Mouse (Mus musculus) embryonic facial prominence, embryonic 12.5 days (tissue): ENCODE measurements around the gene Ptprcap. TPM values are rescaled to one million over a fixed set of nuclear protein-coding genes. Genes with fewer than 3 reads are reported as not detected.
A peak's percentile ranks its signal among the peaks of the same experiment; 100 is the strongest.

Experiments
- ATAC-seq: fragments of 200-750 bp; cut with Nextera tagmentation; 2 replicates; pipeline ENCODE4 v1.8.0; 2017; ENCODE audit not compliant: insufficient number of reproducible peaks, insufficient read depth, low FRiP score, low TSS enrichment
- H3K27ac ChIP-seq: fragments of 300-500 bp; sonication (generic); 2 replicates; pipeline ENCODE4 v1.5.1; 2016; ENCODE audit warnings: mild to moderate bottlenecking
- H3K27me3 ChIP-seq: fragments of 300-500 bp; sonication (generic); 2 replicates; pipeline ENCODE4 v1.6.1; 2016; ENCODE audit warnings: mild to moderate bottlenecking, moderate library complexity
- H3K36me3 ChIP-seq: fragments of 300-500 bp; sonication (generic); 2 replicates; pipeline ENCODE4 v1.6.1; 2016; ENCODE audit warnings: mild to moderate bottlenecking
- H3K4me1 ChIP-seq: fragments of 300-500 bp; sonication (generic); 2 replicates; pipeline ENCODE4 v1.6.1; 2016
- H3K4me2 ChIP-seq: fragments of 300-500 bp; sonication (generic); replicated peaks from 2 replicates; pipeline ENCODE4 v1.6.1; 2016; ENCODE audit warnings: mild to moderate bottlenecking, moderate library complexity
- H3K4me3 ChIP-seq: fragments of 300-500 bp; sonication (generic); 2 replicates; pipeline ENCODE4 v1.5.1; 2016; ENCODE audit warnings: mild to moderate bottlenecking
- H3K9ac ChIP-seq: fragments of 300-500 bp; sonication (generic); 2 replicates; pipeline ENCODE4 v1.6.1; 2016; ENCODE audit warnings: mild to moderate bottlenecking, moderate library complexity
- H3K9me3 ChIP-seq: fragments of 300-500 bp; sonication (generic); 2 replicates; pipeline ENCODE4 v1.6.1; 2016; ENCODE audit warnings: mild to moderate bottlenecking, moderate library complexity
- WGBS: fragments of 180-500 bp; shearing (Covaris S2); methylation state at CpG from one replicate; pipeline ENCODE4 v1.1.7; 2016; 5-methylcytosine and 5-hydroxymethylcytosine counted together
- polyA plus RNA-seq: library from polyadenylated mRNA; unstranded; fragments of >200 nt; fragmentation: Nextera tagmentation; extraction: Ambion mirVana; gene quantifications from 2 replicates; pipeline ENCODE4 v1.2.1, GENCODE M21; 2016

Ptprcap gene
- polyA plus RNA-seq, 1 experiment from 2014 or later = 2.1 TPM

DNA sequence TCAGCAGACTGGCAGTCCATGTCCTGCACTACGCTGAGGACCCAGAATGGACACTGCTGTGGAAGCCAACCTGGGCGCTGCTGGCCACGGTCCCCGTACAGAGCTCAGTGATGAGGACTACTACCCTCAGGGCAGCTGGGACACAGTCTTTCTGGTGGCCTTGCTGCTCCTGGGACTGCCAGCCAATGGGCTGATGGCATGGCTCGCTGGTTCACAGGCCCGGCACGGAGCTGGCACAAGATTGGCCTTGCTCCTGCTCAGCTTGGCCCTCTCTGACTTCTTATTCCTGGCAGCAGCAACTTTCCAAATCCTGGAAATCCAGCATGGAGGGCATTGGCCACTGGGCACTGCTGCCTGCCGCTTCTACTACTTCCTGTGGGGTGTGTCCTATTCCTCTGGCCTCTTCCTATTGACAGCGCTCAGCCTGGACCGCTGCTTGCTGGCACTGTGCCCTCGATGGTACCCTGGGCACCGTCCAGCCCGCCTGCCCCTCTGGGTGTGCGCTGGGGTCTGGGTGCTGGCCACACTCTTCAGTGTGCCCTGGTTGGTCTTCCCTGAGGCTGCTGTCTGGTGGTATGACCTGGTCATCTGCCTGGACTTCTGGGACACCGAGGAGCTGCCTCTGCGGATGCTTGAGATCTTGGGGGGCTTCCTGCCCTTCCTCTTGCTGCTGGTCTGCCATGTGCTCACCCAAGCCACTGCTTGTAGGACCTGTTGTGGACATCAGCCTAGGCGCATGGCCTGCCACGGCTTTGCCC, 10.8 kb upstream of the Ptprcap start:
- WGBS = 92% methylated on average over 18 of the region's 18 CpGs
- H3K9ac ChIP-seq = no peak overlapping the region
- no peak for ATAC-seq

DNA sequence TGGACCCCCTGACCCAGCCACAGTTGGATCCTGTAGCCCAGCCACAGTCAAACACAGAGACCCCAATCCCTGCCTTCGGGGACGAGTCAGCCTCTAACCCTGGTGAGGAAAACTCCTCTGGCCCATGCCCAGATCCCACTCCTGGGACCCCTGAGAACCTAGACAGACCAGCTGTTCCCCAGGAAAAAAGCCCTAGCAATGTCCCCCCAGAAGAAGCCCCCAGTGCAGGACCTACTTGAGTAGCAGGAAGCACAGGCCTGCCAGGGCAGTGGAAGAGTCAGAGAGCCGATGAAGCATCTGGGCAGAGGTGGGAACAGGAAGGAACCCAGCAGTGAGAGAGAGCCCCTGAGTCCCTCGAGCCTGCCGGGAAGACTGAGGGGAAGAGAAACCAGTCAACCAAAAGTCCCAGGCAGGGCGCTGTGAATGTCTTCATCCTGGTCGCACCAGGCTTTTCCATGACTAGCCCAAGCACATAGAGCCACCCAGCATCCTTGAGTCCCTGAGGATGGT, 9.6 kb upstream of the Ptprcap start, which contains the start of gene Cabp4:
Gene Cabp4 (minus strand): TSS at position 275 of the 510 bp plus-strand sequence.
- Histone ChIP-seq H3K27ac (no peak within 1 kb of the TSS), H3K4me2 (no peak within 1 kb of the TSS), H3K4me1 (peaks cover 7% of the 10 kb centered on the region), H3K9me3 (0 out of 2 replicates have a peak, but pooled peaks cover 4% of the 10 kb centered on the region), H3K9ac (no peak within 1 kb of the TSS), H3K4me3 (no peak within 1 kb of the TSS), H3K27me3 (no peaks in the 10 kb centered on the region), H3K36me3 (no peaks in the 10 kb centered on the region)
- WGBS = 85% methylated on average over 7 of the region's 7 CpGs
- no peak for ATAC-seq

More for the DNA sequence above, 10.8 kb upstream of the Ptprcap start:
- H3K27ac ChIP-seq = no peak overlapping the region
- no peak overlapping the region for H3K4me3 ChIP-seq
- 0 out of 2 replicates have a peak, but pooled peaks cover 4% of the 10 kb centered on the region for H3K9me3 ChIP-seq
- H3K4me1 ChIP-seq = peaks cover under 1% of the 10 kb centered on the region; the same call in 1 of the 2 replicates
- H3K27me3 ChIP-seq = no peaks in the 10 kb centered on the region
- H3K36me3 ChIP-seq = no peaks in the 10 kb centered on the region
- no peak overlapping the region for H3K4me2 ChIP-seq

DNA sequence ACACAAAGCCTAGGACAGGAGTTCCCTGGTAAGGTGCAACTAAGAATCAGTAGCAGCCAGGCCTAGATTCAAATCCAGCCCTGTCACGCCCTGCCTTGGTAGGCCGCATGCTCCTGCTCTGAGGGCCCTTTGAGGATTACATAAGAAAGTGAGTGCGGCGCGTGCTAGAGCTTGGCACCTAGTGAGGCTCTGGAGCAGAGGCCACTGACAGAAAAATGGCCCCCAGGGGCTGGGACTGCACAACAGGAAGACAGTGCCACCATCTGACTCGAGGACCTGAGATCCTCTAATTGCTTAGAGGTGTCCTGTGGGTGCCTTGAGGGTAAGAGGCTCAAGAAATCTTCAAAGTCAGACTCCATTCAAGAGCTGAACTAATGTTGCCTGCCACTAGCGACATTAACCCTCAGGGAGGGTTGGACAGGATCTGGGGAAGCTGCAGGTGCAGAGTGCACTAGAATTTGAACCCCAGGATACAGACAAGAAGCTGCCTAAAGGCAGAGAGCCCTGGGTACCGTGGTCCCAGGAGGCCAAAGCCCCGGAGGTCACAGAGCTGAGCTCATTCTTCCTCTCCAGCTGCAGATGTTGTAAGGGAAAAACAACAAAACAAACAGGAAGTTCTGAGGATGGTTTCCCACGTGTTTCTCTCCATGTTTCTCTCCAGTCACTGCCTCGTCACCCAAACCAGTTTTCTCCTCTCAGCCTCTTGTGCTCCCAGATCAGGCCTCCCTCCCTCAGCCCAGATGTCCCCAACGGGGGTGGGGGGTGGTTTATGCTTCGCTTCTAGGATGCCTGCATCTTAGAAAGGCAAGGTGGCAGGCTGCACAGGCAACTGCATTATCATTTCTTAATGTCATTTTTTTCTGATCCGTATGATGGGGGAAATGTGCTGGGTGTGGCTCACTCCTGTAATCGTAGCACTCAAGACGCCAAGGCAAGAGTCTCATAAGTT, 8.6 kb upstream of the Ptprcap start:
- no peaks in the 10 kb centered on the region for H3K27me3 ChIP-seq
- H3K9ac ChIP-seq = no peak overlapping the region
- peaks cover 17% of the 10 kb centered on the region for H3K4me1 ChIP-seq
- H3K36me3 ChIP-seq = peaks cover 1% of the 10 kb centered on the region; the same call in 1 of the 2 replicates
- H3K4me3 ChIP-seq = no peak overlapping the region
- H3K27ac ChIP-seq = no peak overlapping the region
- H3K4me2 ChIP-seq = no peak overlapping the region
- ATAC-seq = no peak
- 77% methylated on average over 16 of the region's 16 CpGs for WGBS
- H3K9me3 ChIP-seq = 0 out of 2 replicates have a peak, but pooled peaks cover 4% of the 10 kb centered on the region

DNA sequence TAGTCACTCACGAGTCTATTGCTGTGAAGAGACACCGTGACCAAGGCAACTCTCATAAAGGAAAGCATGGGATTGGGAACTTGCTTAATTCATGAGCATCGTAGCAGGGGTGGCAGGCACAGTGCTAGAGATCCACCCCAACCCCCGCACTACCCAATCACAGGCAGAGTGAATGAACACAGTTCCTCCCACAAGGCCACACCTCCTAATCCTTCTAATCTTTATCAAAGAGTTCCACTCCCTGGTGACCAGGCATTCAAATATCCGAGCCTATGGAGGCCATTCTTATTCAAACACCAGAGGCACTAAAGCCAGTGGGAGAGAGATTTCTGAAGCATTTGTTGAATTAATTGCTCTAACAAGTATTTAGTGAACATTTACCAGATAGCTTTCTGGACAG, 7.5 kb upstream of the Ptprcap start:
- H3K9ac ChIP-seq = no peak overlapping the region
- H3K4me2 ChIP-seq = no peak overlapping the region
- H3K4me3 ChIP-seq = no peak overlapping the region
- peaks cover 17% of the 10 kb centered on the region for H3K4me1 ChIP-seq
- H3K36me3 ChIP-seq = peaks cover 12% of the 10 kb centered on the region
- ATAC-seq = no peak
- H3K27me3 ChIP-seq = no peaks in the 10 kb centered on the region
- WGBS = 88% methylated on average over 5 of the region's 5 CpGs
- H3K9me3 ChIP-seq = 0 out of 2 replicates have a peak, but pooled peaks cover 4% of the 10 kb centered on the region
- no peak overlapping the region for H3K27ac ChIP-seq

DNA sequence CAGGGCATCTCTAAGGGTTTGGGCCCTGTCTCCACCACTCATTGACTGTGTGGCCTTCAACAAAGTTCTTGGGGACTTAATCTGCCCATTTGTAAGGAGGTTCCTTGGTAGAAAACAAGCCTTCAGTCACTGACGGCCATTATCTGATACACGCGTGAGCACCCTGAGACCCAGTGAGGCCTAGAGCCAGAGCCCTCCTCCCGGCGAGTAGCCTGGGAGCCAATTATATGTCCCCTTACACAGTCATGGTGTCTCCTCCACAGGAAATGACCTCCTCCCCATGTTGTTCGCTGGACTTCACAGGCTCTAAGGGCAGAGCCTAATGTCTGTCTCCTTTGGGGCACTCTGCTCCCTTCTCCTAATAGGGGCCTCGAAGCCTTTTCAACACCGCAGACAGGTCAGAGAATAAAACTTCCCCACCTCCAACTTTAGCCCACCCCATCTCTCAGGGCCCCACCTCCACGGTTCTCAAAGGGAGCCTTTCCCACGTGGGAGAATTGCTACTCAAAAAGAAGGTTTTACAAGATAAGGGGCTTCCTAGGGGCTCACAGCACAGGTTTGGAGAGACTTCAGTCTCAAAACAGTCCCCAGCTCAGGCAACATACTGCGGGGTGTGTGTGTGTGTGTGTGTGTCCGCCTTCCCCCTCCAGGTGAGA, 6.9 kb upstream of the Ptprcap start:
- Histone ChIP-seq H3K27me3 (no peaks in the 10 kb centered on the region), H3K36me3 (peaks cover 18% of the 10 kb centered on the region), H3K4me1 (peaks cover 17% of the 10 kb centered on the region), H3K27ac (no peak overlapping the region; the same call in 1 of the 2 replicates), H3K9me3 (0 out of 2 replicates have a peak, but pooled peaks cover 4% of the 10 kb centered on the region), H3K4me3 (no peak overlapping the region), H3K4me2 (no peak overlapping the region), H3K9ac (no peak overlapping the region)
- 68% methylated on average over 12 of the region's 12 CpGs for WGBS
- ATAC-seq = no peak

DNA sequence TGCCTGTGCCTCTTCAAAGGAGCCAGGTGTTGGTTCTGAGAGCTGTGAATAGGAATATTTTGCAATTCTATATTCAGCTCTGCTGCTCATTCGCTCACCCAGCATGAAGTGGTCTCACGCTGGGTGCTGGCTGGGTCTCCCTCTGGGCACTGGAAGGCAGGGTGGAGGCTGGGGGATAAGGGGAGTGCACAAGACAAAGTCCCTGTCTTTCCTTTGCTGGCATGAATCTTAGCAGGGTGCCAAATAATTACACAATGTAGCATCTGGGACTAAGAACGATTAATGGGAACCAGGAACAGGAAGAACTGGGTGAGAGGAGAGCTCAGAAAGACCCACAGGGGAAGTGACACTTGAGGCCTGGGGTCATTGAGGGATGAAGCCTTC, 6.4 kb upstream of the Ptprcap start:
- Histone ChIP-seq H3K27me3 (no peaks in the 10 kb centered on the region), H3K4me1 (peaks cover 17% of the 10 kb centered on the region), H3K9ac (no peak overlapping the region), H3K36me3 (peaks cover 22% of the 10 kb centered on the region), H3K9me3 (0 out of 2 replicates have a peak, but pooled peaks cover 4% of the 10 kb centered on the region), H3K27ac (no peak overlapping the region; the same call in 1 of the 2 replicates), H3K4me2 (no peak overlapping the region), H3K4me3 (no peak overlapping the region)
- WGBS = 44% methylated on average over 3 of the region's 3 CpGs
- no peak for ATAC-seq

DNA sequence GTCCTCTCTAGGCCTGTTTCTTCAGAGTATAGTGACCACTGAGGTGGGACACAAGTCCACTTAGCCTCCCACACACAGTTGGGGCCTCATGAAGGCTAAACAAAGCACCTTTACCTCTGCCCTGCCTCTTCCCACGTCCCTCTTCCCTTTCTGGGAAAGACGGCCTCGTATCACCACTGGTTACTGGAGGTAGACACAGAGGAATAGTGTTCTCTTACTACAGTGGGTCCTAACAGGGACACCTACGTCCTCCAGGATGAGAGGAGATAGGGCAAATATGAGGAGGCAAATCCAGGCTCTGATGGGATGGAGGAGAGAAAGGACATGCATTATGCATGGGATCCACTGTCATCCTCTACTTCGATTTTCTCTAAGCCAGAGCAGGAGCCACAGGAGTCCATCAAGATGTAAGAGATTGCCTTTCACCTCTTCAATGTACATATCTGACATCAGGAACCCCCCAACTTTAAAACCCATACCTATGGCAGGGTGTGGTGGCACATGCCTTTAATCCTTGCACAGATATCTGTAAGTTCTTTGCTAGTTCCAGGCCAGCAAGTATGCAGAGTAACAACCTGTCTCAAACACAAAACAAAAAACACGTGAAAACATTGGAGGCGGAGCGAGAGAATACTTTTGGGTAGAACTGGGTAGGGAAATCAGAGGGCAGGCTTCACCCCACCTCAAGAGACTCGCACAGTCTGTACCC, 5.5 kb upstream of the Ptprcap start:
- peaks cover 17% of the 10 kb centered on the region for H3K4me1 ChIP-seq
- H3K9ac ChIP-seq = peak overlapping the region; percentile 82
- ATAC-seq = no peak; the same call in 1 of the 2 replicates
- H3K4me2 ChIP-seq = peak overlapping the region; percentile 75
- WGBS = 36% methylated on average over 9 of the region's 9 CpGs
- H3K4me3 ChIP-seq = peak overlapping the region; percentile 86
- H3K27ac ChIP-seq = no peak overlapping the region
- peaks cover 23% of the 10 kb centered on the region for H3K36me3 ChIP-seq
- no peaks in the 10 kb centered on the region for H3K27me3 ChIP-seq
- H3K9me3 ChIP-seq = 0 out of 2 replicates have a peak, but pooled peaks cover 4% of the 10 kb centered on the region

DNA sequence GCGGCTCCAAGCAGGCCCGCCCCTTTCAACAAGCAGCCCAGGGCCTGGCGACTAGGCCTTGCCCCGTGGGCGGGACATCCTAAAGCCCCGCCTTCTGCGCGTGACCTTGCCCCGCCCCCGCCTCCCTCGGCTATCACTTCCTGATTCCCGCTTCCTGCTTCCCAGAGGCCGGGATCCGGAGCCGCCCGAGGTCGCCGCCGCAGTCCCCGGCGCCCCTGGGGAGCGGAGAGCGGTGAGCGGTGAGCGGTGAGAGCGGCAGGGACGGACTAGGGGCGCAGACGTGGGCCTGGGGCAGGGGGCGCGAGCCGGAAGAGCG, 5.0 kb upstream of the Ptprcap start, which contains the start of gene Coro1b:
Gene Coro1b (plus strand): TSS at position 129 of the 316 bp plus-strand sequence.
- peak within 1 kb of the TSS; percentile 82 for H3K9ac ChIP-seq
- peak within 1 kb of the TSS; percentile 75 for H3K4me2 ChIP-seq
- peak within 1 kb of the TSS; percentile 86 for H3K4me3 ChIP-seq
- peak within 1 kb of the TSS; percentile 72 for H3K27ac ChIP-seq
- no peaks in the 10 kb centered on the region for H3K27me3 ChIP-seq
- H3K36me3 ChIP-seq = peaks cover 29% of the 10 kb centered on the region
- H3K9me3 ChIP-seq = 0 out of 2 replicates have a peak, but pooled peaks cover 4% of the 10 kb centered on the region
- under 1% methylated on average over 33 of the region's 33 CpGs for WGBS
- peak; percentile 92; the same call in 1 of the 2 replicates for ATAC-seq
- H3K4me1 ChIP-seq = peaks cover 17% of the 10 kb centered on the region

DNA sequence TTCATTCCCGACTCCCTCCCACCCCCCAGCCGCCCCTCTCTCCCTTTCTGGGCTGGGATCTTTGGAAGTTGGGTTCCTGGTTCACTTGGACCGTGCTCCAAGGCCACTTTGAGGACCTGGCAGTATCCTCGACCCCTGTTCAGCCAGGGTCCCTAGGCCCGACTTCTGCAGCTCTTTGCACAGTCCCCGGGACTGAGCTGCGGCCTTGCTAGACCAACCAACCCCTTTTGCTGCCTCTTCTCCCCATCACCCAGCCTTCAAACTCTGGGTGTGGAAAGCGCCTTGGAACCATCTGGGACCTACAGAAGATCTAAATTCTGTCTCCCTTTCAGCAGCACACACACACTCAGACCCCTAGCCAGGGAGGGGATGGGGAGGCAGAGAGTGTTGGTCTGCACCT, 4.6 kb upstream of the Ptprcap start:
- Histone ChIP-seq H3K4me1 (peaks cover 17% of the 10 kb centered on the region), H3K9ac (peak overlapping the region; percentile 82), H3K27ac (peak overlapping the region; percentile 72), H3K4me3 (peak overlapping the region; percentile 86), H3K9me3 (0 out of 2 replicates have a peak, but pooled peaks cover 4% of the 10 kb centered on the region), H3K27me3 (no peaks in the 10 kb centered on the region), H3K4me2 (peak overlapping the region; percentile 75), H3K36me3 (peaks cover 32% of the 10 kb centered on the region)
- no peak for ATAC-seq
- 6% methylated on average over 7 of the region's 8 CpGs for WGBS

DNA sequence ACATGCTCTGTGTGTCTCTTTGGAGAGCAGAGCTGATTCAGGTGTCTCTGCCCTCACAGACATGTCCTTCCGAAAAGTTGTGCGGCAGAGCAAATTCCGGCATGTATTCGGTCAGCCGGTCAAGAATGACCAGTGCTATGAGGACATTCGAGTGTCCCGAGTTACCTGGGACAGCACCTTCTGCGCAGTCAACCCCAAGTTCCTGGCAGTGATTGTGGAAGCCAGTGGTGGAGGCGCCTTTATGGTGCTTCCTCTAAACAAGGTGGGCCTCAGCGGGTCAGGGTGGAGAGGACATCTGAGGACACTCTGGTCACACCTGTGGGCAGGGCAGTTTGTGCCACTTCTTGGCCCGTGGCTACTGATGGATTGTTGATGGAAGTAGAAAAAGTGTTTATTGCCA, 4.1 kb upstream of the Ptprcap start:
- ATAC-seq = no peak
- H3K9ac ChIP-seq = peak overlapping the region; percentile 82
- H3K4me2 ChIP-seq = peak overlapping the region; percentile 75
- 90% methylated on average over 11 of the region's 11 CpGs for WGBS
- peaks cover 33% of the 10 kb centered on the region for H3K36me3 ChIP-seq
- peaks cover 17% of the 10 kb centered on the region for H3K4me1 ChIP-seq
- H3K9me3 ChIP-seq = 0 out of 2 replicates have a peak, but pooled peaks cover 4% of the 10 kb centered on the region
- H3K27me3 ChIP-seq = no peaks in the 10 kb centered on the region
- no peak overlapping the region for H3K27ac ChIP-seq
- peak overlapping the region; percentile 86 for H3K4me3 ChIP-seq
